Mouse (Mus musculus): ENCODE data around the gene Arf6. TPM values are rescaled to one million over a fixed set of nuclear protein-coding genes. Genes with fewer than 3 reads are reported as not detected.

Arf6 gene
- polyA plus RNA-seq, 1 experiment: 32.4 TPM

- no peaks in the 10 kb centered on the region for H3K27me3 ChIP-seq (ENCODE audit: control insufficient read depth, insufficient read depth, low read length)
- no peaks in the 10 kb centered on the region for H3K36me3 ChIP-seq (ENCODE audit: control insufficient read depth, insufficient read depth, low read length)
- H3K4me3 ChIP-seq (ENCODE audit: control insufficient read depth, low read depth, low read length): no peak overlapping the region
- no peak overlapping the region for H3K27ac ChIP-seq (ENCODE audit: control insufficient read depth, insufficient read depth, low read depth, low read length)
- TF ChIP-seq CTCF (IDR thresholded peaks at IDR 0.05; ENCODE audit: control insufficient read depth, insufficient read depth, insufficient replicate concordance, low read depth, low read length): no peak
- no peak for TF ChIP-seq POLR2A (IDR thresholded peaks at IDR 0.05; ENCODE audit: control insufficient read depth, low read depth, low read length)
- peaks cover 8% of the 10 kb centered on the region for H3K4me1 ChIP-seq (ENCODE audit: control insufficient read depth, insufficient read depth, low read length)
Measured at GRCm38 (mm10) chr12:69388321-69388869, 16.4 kb downstream of the Arf6 start.

GRCm38 (mm10) chr12:69389273-69389938 lies 17.5 kb downstream of the Arf6 start:
- Histone ChIP-seq H3K4me1 (ENCODE audit: control insufficient read depth, insufficient read depth, low read length) (peaks cover 8% of the 10 kb centered on the region), H3K4me3 (ENCODE audit: control insufficient read depth, low read depth, low read length) (no peak overlapping the region), H3K27ac (ENCODE audit: control insufficient read depth, insufficient read depth, low read depth, low read length) (no peak overlapping the region), H3K27me3 (ENCODE audit: control insufficient read depth, insufficient read depth, low read length) (no peaks in the 10 kb centered on the region), H3K36me3 (ENCODE audit: control insufficient read depth, insufficient read depth, low read length) (no peaks in the 10 kb centered on the region)
- TF ChIP-seq POLR2A (IDR thresholded peaks at IDR 0.05; ENCODE audit: control insufficient read depth, low read depth, low read length): no peak
- no peak for TF ChIP-seq CTCF (IDR thresholded peaks at IDR 0.05; ENCODE audit: control insufficient read depth, insufficient read depth, insufficient replicate concordance, low read depth, low read length)

GRCm38 (mm10) chr12:69390000-69390698 lies 18.2 kb downstream of the Arf6 start:
- no peak overlapping the region for H3K4me3 ChIP-seq (ENCODE audit: control insufficient read depth, low read depth, low read length)
- TF ChIP-seq POLR2A (IDR thresholded peaks at IDR 0.05; ENCODE audit: control insufficient read depth, low read depth, low read length) (no peak), CTCF (IDR thresholded peaks at IDR 0.05; ENCODE audit: control insufficient read depth, insufficient read depth, insufficient replicate concordance, low read depth, low read length) (no peak)
- no peaks in the 10 kb centered on the region for H3K27me3 ChIP-seq (ENCODE audit: control insufficient read depth, insufficient read depth, low read length)
- H3K4me1 ChIP-seq (ENCODE audit: control insufficient read depth, insufficient read depth, low read length): peaks cover 8% of the 10 kb centered on the region
- no peaks in the 10 kb centered on the region for H3K36me3 ChIP-seq (ENCODE audit: control insufficient read depth, insufficient read depth, low read length)
- H3K27ac ChIP-seq (ENCODE audit: control insufficient read depth, insufficient read depth, low read depth, low read length): no peak overlapping the region

GRCm38 (mm10) chr12:69393076-69393475 lies 21.1 kb downstream of the Arf6 start:
- TF ChIP-seq CTCF (IDR thresholded peaks at IDR 0.05; ENCODE audit: control insufficient read depth, insufficient read depth, insufficient replicate concordance, low read depth, low read length) (no peak), POLR2A (IDR thresholded peaks at IDR 0.05; ENCODE audit: control insufficient read depth, low read depth, low read length) (no peak)
- no peaks in the 10 kb centered on the region for H3K36me3 ChIP-seq (ENCODE audit: control insufficient read depth, insufficient read depth, low read length)
- H3K27ac ChIP-seq (ENCODE audit: control insufficient read depth, insufficient read depth, low read depth, low read length): no peak overlapping the region

GRCm38 (mm10) chr12:69394456-69394855 lies 22.5 kb downstream of the Arf6 start:
- H3K4me3 ChIP-seq (ENCODE audit: control insufficient read depth, low read depth, low read length): no peak overlapping the region
- no peak overlapping the region for H3K27ac ChIP-seq (ENCODE audit: control insufficient read depth, insufficient read depth, low read depth, low read length)
- no peaks in the 10 kb centered on the region for H3K27me3 ChIP-seq (ENCODE audit: control insufficient read depth, insufficient read depth, low read length)
- no peaks in the 10 kb centered on the region for H3K36me3 ChIP-seq (ENCODE audit: control insufficient read depth, insufficient read depth, low read length)
- peaks cover 2% of the 10 kb centered on the region for H3K4me1 ChIP-seq (ENCODE audit: control insufficient read depth, insufficient read depth, low read length)
- TF ChIP-seq POLR2A (IDR thresholded peaks at IDR 0.05; ENCODE audit: control insufficient read depth, low read depth, low read length) (no peak), CTCF (IDR thresholded peaks at IDR 0.05; ENCODE audit: control insufficient read depth, insufficient read depth, insufficient replicate concordance, low read depth, low read length) (no peak)

More at GRCm38 (mm10) chr12:69393076-69393475, 21.1 kb downstream of the Arf6 start:
- Histone ChIP-seq H3K4me3 (ENCODE audit: control insufficient read depth, low read depth, low read length) (no peak overlapping the region), H3K27me3 (ENCODE audit: control insufficient read depth, insufficient read depth, low read length) (no peaks in the 10 kb centered on the region), H3K4me1 (ENCODE audit: control insufficient read depth, insufficient read depth, low read length) (peaks cover 7% of the 10 kb centered on the region)

- TF ChIP-seq POLR2A (IDR thresholded peaks at IDR 0.05; ENCODE audit: control insufficient read depth, low read depth, low read length) (no peak), CTCF (IDR thresholded peaks at IDR 0.05; ENCODE audit: control insufficient read depth, insufficient read depth, insufficient replicate concordance, low read depth, low read length) (no peak)
- Histone ChIP-seq H3K4me1 (ENCODE audit: control insufficient read depth, insufficient read depth, low read length) (no peaks in the 10 kb centered on the region), H3K36me3 (ENCODE audit: control insufficient read depth, insufficient read depth, low read length) (no peaks in the 10 kb centered on the region)
Measured at GRCm38 (mm10) chr12:69400367-69400766, 28.4 kb downstream of the Arf6 start.

GRCm38 (mm10) chr12:69400871-69401286 lies 28.9 kb downstream of the Arf6 start:
- Histone ChIP-seq H3K27me3 (ENCODE audit: control insufficient read depth, insufficient read depth, low read length) (no peaks in the 10 kb centered on the region), H3K36me3 (ENCODE audit: control insufficient read depth, insufficient read depth, low read length) (no peaks in the 10 kb centered on the region), H3K4me1 (ENCODE audit: control insufficient read depth, insufficient read depth, low read length) (no peaks in the 10 kb centered on the region), H3K4me3 (ENCODE audit: control insufficient read depth, low read depth, low read length) (no peak overlapping the region), H3K27ac (ENCODE audit: control insufficient read depth, insufficient read depth, low read depth, low read length) (no peak overlapping the region)
- TF ChIP-seq POLR2A (IDR thresholded peaks at IDR 0.05; ENCODE audit: control insufficient read depth, low read depth, low read length): no peak
- no peak for TF ChIP-seq CTCF (IDR thresholded peaks at IDR 0.05; ENCODE audit: control insufficient read depth, insufficient read depth, insufficient replicate concordance, low read depth, low read length)

More at GRCm38 (mm10) chr12:69400367-69400766, 28.4 kb downstream of the Arf6 start:
- H3K4me3 ChIP-seq (ENCODE audit: control insufficient read depth, low read depth, low read length): no peak overlapping the region
- H3K27ac ChIP-seq (ENCODE audit: control insufficient read depth, insufficient read depth, low read depth, low read length): no peak overlapping the region
- H3K27me3 ChIP-seq (ENCODE audit: control insufficient read depth, insufficient read depth, low read length): no peaks in the 10 kb centered on the region
